Mouse (Mus musculus) CD4-positive, CD25-positive, alpha-beta regulatory T cell, adult 4 months (primary cell): ENCODE results near the gene Zfp260. TPM values are rescaled to one million over a fixed set of nuclear protein-coding genes. Genes with fewer than 3 reads are reported as not detected.
"Not testable (repeated sequence)": the region's sequence is repeated elsewhere in the genome, so short reads cannot be mapped to it uniquely, and the experiment has no call there.

Experiments used
- ATAC-seq: one replicate; pipeline ENCODE4 v1.8.0; 2017
- polyA plus RNA-seq, 2 experiments: library from polyadenylated mRNA; unstranded; fragments of 100-300 nt; shearing (Covaris generic); gene quantifications; one replicate each; pipeline ENCODE4 v1.2.1; 2017

The Zfp260 gene
- 10 to 100 TPM; 74.8 to 96.0 TPM for polyA plus RNA-seq

GRCm38 (mm10) chr7:30094646-30095429 is at the start of gene Zfp260:
Gene Zfp260 (plus strand): TSS chr7:30094777.
- ATAC-seq: peak; percentile 45

GRCm38 (mm10) chr7:30048126-30048525 is 46.5 kb upstream of the Zfp260 start:
- ATAC-seq: no peak

- ATAC-seq: peak; percentile 99
These were observed 43.6 kb upstream of the Zfp260 start, which contains the start of gene Zfp14 for GRCm38 (mm10) chr7:30050882-30051548. Gene Zfp14 (minus strand): TSS chr7:30051380.

- ATAC-seq: no peak
These were observed 41.0 kb upstream of the Zfp260 start for GRCm38 (mm10) chr7:30053591-30053990.

GRCm38 (mm10) chr7:30060341-30060740 is 34.2 kb upstream of the Zfp260 start:
- ATAC-seq: no peak

GRCm38 (mm10) chr7:30062478-30062877 is 32.1 kb upstream of the Zfp260 start:
- ATAC-seq: no peak

- ATAC-seq: no peak
These were observed 30.0 kb upstream of the Zfp260 start for GRCm38 (mm10) chr7:30064622-30065021.

- peak; percentile 84 for ATAC-seq
These were observed 22.2 kb upstream of the Zfp260 start, which contains the start of gene Zfp82 for GRCm38 (mm10) chr7:30072146-30073028. Gene Zfp82 (minus strand): TSS chr7:30072900.

GRCm38 (mm10) chr7:30086524-30086923 is 8.1 kb upstream of the Zfp260 start:
- ATAC-seq: no peak

GRCm38 (mm10) chr7:30089405-30089804 is 5.2 kb upstream of the Zfp260 start:
- no peak for ATAC-seq

- peak; percentile 88 for ATAC-seq
These were observed 4.2 kb upstream of the Zfp260 start, which contains the start of the genes Gm26920 and Zfp566 for GRCm38 (mm10) chr7:30090092-30090969. Gene Gm26920 (minus strand): TSS chr7:30090410. Gene Zfp566 (minus strand): TSS chr7:30090527.

GRCm38 (mm10) chr7:30090970-30091585 is 3.5 kb upstream of the Zfp260 start:
- no peak for ATAC-seq

GRCm38 (mm10) chr7:30092666-30093065 is 1.9 kb upstream of the Zfp260 start:
- no peak for ATAC-seq

GRCm38 (mm10) chr7:30093918-30094415 is 610 bp upstream of the Zfp260 start:
- ATAC-seq: no peak

GRCm38 (mm10) chr7:30095551-30096125 is 1.1 kb downstream of the Zfp260 start:
- no peak for ATAC-seq

GRCm38 (mm10) chr7:30099297-30099696 is 4.7 kb downstream of the Zfp260 start:
- ATAC-seq: peak; percentile 75

GRCm38 (mm10) chr7:30116076-30116475 is 21.5 kb downstream of the Zfp260 start:
- no peak for ATAC-seq

- ATAC-seq: not testable (repeated sequence)
These were observed 23.4 kb downstream of the Zfp260 start for GRCm38 (mm10) chr7:30117935-30118334.

- peak; percentile 92 for ATAC-seq
These were observed 27.0 kb downstream of the Zfp260 start, which contains the start of gene Zfp382 for GRCm38 (mm10) chr7:30121308-30122187. Gene Zfp382 (plus strand): TSS chr7:30121942.
